Mouse (Mus musculus): ENCODE measurements around the gene Chic2.
A peak's percentile ranks its signal among the peaks of the same experiment; 100 is the strongest.

The Chic2 gene

GRCm38 (mm10) chr5:75044310-75044904 lies at the start of gene Chic2:
Chic2 (minus strand) TSS chr5:75044774.
- DNase-seq (ENCODE audit: low spot score in 2 of 2): peak; percentile 73 to 84

- DNase-seq (ENCODE audit: low spot score in 2 of 2): no peak
Observed at GRCm38 (mm10) chr5:75085906-75086305, 41.3 kb upstream of the Chic2 start.

DNA sequence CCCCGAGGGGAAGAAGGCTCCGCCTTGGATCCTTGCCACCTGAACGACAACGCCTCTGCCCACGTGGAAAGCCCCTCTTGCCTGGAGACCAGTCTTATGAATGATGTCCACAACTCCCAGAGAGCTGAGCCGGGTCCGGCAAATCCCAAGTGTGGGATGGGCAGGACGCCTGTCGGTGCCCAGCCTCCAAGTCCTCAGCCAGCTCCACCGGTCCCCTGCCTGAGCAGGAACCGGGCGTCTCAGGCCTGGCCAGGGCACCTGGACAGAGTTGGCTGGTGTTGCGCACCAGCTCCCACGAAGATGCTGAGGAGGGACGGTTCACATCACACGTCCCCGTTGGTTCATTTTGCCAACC lies 40.9 kb upstream of the Chic2 start:
- DNase-seq (ENCODE audit: low spot score in 2 of 2): no peak

DNA sequence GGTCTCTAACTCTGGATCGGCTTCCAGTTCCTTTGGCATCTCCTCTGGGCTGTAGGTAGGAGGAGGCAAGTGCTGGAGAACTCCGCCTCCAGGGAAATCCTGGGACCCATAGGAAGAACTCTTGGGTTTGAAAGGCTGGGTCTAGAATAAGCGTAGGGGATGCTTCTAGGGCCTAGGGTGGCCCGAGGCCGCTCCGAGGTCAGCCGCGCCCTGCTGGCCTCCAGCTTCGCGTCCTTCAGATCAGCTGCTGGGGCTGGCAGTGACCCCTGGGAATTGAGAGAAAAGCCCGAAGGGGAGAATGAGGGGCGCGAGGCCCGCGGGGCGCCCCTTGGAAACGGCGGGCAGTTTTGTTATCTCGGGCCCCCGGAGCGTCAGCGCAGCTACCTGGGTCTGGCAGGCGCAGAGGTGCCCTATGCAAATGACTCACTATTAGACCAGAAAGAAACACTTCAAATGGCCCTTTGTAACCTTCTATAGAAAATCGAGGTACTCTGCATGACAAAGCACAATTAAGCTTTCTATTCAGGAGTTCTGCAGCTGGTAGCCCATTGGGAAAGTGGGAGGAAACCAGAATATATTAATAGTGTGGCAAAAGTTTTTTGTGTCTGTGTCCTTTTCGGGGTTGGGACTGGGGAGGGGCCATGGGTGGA lies 40.4 kb upstream of the Chic2 start:
- no peak for DNase-seq (ENCODE audit: low spot score in 2 of 2)

GRCm38 (mm10) chr5:75084393-75084870 lies 39.9 kb upstream of the Chic2 start:
- no peak for DNase-seq (ENCODE audit: low spot score in 2 of 2)

DNA sequence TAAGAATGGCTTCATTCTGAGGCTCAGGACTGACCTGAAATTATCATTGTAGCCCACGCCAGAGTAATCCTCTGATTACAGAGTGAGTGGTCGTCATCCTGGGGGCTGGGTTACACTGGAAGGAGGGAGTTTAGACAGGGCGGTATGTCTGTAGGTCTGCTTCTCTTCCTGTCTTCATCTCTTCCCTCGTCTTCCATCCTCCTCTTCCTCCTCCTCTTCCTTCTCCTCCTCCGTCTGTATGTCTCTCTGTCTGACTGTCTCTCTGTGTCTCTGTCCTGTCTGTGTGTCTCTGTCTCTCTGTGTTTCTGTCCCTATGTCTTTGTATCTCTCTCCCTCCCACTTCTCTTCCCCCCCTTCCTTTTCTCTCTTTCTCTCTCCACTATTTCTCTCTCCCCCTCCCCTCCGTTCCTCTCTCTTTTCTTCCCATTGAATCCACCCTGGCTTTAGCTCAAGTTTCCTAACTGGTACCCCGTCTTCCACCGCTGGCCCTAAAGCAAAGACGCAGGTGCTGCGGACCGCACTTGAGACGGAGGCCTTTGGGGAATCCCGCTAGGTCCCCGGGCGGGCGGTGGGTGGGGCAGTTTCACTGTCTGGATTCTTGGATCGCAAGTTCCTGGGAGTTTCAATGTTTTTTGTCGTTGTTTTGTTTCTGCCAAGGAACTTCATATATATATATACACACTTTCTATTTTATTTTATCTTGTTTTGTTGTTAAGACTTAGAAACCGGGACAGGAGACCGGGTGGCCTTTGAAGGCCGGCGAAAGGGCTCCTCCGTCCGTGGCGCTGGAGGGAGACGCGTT lies 39.2 kb upstream of the Chic2 start:
- no peak for DNase-seq (ENCODE audit: low spot score in 2 of 2)

DNA sequence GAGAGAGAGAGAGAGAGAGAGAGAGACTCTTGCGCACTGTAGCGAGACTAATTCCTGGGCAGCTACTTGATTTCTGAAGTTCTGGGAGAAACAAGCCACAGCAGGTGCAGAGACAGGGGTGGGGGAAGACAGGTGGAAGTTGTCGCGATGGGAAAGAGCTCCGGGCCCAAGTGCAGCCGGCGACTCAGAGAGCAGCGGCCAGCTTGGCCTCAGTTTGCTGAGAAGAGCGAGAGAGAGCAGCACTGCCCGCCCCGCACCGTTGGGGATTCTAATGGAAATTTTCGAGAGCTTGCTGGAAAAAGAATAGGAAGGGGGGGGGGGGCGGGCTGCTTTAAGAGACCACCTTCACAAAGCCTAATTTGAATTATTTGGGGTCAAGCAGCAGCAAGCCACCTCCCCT lies 38.5 kb upstream of the Chic2 start:
- no peak for DNase-seq (ENCODE audit: low spot score in 2 of 2)

- DNase-seq (ENCODE audit: low spot score in 2 of 2): no peak
Observed at GRCm38 (mm10) chr5:75082439-75082838, 37.9 kb upstream of the Chic2 start.

GRCm38 (mm10) chr5:75079564-75079963 lies 35.0 kb upstream of the Chic2 start:
- DNase-seq (ENCODE audit: low spot score in 2 of 2): no peak

- DNase-seq (ENCODE audit: low spot score in 2 of 2): no peak
Observed at GRCm38 (mm10) chr5:75077051-75077380, 32.4 kb upstream of the Chic2 start.

- DNase-seq (ENCODE audit: low spot score in 2 of 2): no peak
Observed at GRCm38 (mm10) chr5:75076326-75077050, 31.9 kb upstream of the Chic2 start.

DNA sequence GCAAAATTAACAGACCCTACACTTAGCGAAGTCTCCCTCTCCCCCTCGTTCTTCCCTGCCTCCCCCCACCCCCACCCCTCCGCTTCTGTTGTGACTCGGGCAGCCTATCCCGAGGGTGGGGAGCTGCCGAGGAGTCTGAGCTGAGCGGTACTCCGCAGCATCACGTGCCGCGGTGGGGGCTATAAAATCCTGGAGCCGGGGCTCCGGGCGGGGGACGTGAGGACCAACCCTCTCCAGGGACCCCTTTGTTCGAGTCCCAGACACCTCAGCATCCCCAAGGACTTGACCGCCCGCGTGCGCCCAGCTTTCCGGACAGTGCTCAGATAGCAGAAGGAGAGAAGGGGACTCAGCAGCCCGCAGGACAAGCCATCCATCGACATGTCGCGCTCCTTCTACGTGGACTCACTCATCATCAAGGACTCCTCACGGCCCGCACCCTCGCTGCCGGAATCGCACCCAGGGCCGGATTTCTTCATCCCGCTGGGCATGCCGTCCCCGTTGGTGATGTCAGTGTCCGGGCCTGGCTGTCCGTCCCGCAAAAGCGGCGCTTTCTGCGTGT lies 30.9 kb upstream of the Chic2 start, which contains the start of gene Gsx2:
Gene Gsx2 (plus strand): TSS at position 219 of the 559 bp plus-strand sequence.
- DNase-seq (ENCODE audit: low spot score in 2 of 2): no peak

- no peak for DNase-seq (ENCODE audit: low spot score in 2 of 2)
Observed at GRCm38 (mm10) chr5:75074537-75075382, 30.2 kb upstream of the Chic2 start.

- no peak for DNase-seq (ENCODE audit: low spot score in 2 of 2)
Observed at GRCm38 (mm10) chr5:75074132-75074531, 29.6 kb upstream of the Chic2 start.

- no peak for DNase-seq (ENCODE audit: low spot score in 2 of 2)
Observed at GRCm38 (mm10) chr5:75073684-75074083, 29.1 kb upstream of the Chic2 start.

DNA sequence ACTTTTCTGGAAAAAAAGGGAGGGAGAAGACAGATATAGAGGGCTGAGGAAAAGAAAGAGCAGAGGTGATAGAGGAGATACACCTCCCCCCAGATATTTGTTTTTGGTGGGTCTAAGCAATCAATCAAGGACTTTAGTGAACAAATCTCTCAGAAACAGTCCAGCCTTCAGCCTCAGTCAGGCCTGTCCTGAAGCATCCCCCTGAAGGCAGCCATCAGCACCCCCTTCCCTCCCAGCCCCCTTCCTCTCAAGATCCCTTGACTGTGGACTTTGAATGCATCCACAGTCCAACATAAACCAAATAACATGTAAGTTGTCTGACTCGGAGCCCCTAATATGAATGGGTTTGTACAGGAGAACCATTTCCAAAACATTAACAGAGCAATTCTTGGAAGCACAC lies 28.6 kb upstream of the Chic2 start:
- no peak for DNase-seq (ENCODE audit: low spot score in 2 of 2)

DNA sequence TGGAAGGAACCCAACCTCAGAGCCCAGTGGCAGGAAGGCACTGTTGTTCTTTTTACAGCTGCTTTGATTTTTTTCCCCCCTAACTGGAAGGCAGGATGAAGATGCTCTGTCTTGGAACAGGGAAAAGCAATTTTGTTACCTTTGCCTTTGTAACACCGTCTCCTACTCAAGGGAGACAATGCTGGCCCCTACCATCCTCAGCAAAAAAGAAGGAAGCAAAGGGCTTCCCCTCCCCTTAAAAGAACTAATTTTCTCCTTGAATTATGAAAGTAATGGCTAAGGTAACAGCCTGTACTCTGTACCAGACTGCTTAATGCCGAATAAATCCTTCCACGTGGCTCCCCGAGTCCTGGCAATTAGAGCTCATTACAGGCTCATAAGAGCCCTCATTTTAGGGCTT lies 28.0 kb upstream of the Chic2 start:
- DNase-seq (ENCODE audit: low spot score in 2 of 2): no peak

- DNase-seq (ENCODE audit: low spot score in 2 of 2): no peak
Observed at GRCm38 (mm10) chr5:75071951-75072350, 27.4 kb upstream of the Chic2 start.

DNA sequence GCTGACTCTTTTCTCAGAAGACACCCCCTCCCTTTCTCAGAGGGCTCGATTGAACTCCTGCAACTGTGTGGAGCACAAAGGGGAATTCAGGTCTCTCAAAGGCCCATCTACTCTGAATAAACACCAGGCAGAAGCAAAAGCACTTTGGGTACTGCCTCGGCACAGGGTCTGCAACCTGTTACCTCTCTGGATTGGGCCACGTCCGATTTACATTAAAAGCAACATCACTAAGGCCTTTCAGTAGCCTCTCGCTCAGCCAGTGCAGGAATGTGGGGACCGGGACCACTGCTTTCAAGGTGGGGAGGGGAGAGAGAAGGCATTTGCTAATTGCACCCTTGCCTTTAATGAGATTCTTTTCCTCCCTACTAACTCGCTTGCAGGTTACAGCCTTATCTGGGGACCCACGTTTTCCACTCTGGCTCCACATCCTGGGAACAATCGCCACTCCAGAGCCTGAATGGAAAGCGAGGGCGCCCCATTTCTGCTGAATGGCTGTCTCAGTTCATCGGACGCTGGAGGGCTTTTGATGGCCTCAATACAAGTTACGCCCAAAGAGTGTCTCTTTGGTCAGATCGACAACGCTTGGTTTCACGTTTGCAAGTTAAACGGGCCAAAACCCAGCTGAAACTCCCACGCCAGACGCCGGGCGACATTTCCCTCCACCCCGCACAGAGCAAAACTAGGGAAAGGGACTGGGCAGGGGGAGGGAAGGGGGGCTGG lies 26.2 kb upstream of the Chic2 start:
- no peak for DNase-seq (ENCODE audit: low spot score in 2 of 2)

GRCm38 (mm10) chr5:75070132-75070531 lies 25.6 kb upstream of the Chic2 start:
- DNase-seq (ENCODE audit: low spot score in 2 of 2): no peak
